Mouse (Mus musculus) G1E (cell line): ENCODE data around the gene Hs3st2.

Experiments used
- CTCF ChIP-seq: IDR thresholded peaks from 2 replicates; pipeline ENCODE4 v1.5.1; 2012; ENCODE audit warnings: low read depth, low read length, inconsistent platforms, mixed read lengths
- GATA1 ChIP-seq: IDR thresholded peaks from 2 replicates; pipeline ENCODE4 v1.6.1; 2012; ENCODE audit warnings: borderline replicate concordance, low read length, inconsistent platforms, mixed read lengths
- GATA2 ChIP-seq: IDR thresholded peaks from 2 replicates; pipeline ENCODE4 v1.6.1; 2012; ENCODE audit warnings: low read depth, low read length, inconsistent platforms, borderline replicate concordance
- TAL1 ChIP-seq: conservative IDR thresholded peaks from 2 replicates; pipeline ENCODE4 v1.6.1; 2012; ENCODE audit warnings: low read depth, low read length, inconsistent platforms, mixed read lengths

DNA sequence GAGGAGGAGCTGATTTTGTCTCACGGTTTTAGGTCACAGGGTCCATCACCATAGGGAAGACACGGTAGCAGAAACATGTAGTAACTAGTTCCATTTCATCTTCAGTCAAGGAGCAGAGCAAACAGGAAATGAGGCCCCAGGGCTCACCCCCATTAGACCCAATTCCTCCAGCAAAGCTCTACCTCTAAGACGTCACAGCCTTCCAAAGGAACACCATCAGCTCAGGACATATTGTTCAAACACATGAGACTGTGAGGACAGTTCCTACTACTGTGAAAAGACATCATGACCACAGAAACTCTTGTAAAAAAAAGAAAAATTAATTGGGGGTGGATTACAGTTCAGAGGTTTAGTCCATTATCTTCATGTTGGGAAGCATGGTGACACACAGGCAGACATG is 125.1 kb downstream of the Hs3st2 start:
- TF ChIP-seq CTCF = no peak
- no peak for TF ChIP-seq GATA1
- no peak for TF ChIP-seq TAL1
- TF ChIP-seq GATA2 = no peak
